Mouse (Mus musculus) embryonic fibroblast, embryonic 13.5 days (primary cell): ENCODE results near the gene Prr5.

Experiments used
- CTCF ChIP-seq: IDR thresholded peaks from 2 replicates; pipeline ENCODE4 v1.5.1; 2011; ENCODE audit warnings: mild to moderate bottlenecking, control low read depth, low read length, moderate library complexity, borderline replicate concordance; ENCODE audit not compliant: insufficient read depth
- POLR2A ChIP-seq: IDR thresholded peaks from 2 replicates; pipeline ENCODE4 v1.6.1; 2011; ENCODE audit warnings: low read depth, mild to moderate bottlenecking, control low read depth, low read length, moderate library complexity

DNA sequence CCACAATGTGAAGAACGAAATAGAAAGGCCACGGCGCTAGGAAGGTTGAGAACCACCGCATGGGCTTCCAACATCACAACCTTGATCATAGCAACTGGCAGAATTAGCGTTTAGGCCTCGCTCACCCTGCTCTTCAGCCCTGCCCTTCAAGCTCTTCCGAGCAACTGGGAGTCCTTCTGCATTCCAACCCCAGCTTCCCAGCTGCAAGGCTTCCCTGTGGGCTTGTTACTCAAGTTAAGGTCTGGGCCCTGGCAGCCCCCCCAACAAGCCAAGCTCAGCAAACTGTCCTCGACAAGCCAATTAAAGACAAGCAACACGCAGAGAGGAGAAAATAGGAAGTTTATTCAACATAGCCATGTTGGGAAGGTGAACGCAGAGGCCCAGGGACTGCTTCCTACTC is 14.4 kb upstream of the Prr5 start:
- TF ChIP-seq CTCF (no peak), POLR2A (no peak)
